Mouse (Mus musculus): Measurements from ENCODE around the gene Drd4.

Drd4 gene

GRCm38 (mm10) chr7:141337716-141338416 is 46.1 kb downstream of the Drd4 start:
- no peak for DNase-seq

- peak; percentile 74 for DNase-seq
Observed at GRCm38 (mm10) chr7:141338576-141339131, 46.8 kb downstream of the Drd4 start, which contains the start of gene Eps8l2. TSS of gene Eps8l2 (plus strand) at chr7:141338880.

GRCm38 (mm10) chr7:141339215-141339920 is 47.6 kb downstream of the Drd4 start:
- DNase-seq = no peak

- no peak for DNase-seq
Observed at GRCm38 (mm10) chr7:141340023-141340422, 48.2 kb downstream of the Drd4 start.

- DNase-seq = peak; percentile 53
Observed at GRCm38 (mm10) chr7:141340476-141340875, 48.7 kb downstream of the Drd4 start.

- DNase-seq = no peak
Observed at GRCm38 (mm10) chr7:141341689-141342226, 50.0 kb downstream of the Drd4 start.

- no peak for DNase-seq
Observed at GRCm38 (mm10) chr7:141343230-141343629, 51.4 kb downstream of the Drd4 start.

- no peak for DNase-seq
Observed at GRCm38 (mm10) chr7:141343696-141344095, 51.9 kb downstream of the Drd4 start.

GRCm38 (mm10) chr7:141344787-141345186 is 53.0 kb downstream of the Drd4 start:
- no peak for DNase-seq

Data from lung, postnatal 14 days (tissue).